Mouse (Mus musculus): Measurements from ENCODE around the gene Plcl2.

DNA sequence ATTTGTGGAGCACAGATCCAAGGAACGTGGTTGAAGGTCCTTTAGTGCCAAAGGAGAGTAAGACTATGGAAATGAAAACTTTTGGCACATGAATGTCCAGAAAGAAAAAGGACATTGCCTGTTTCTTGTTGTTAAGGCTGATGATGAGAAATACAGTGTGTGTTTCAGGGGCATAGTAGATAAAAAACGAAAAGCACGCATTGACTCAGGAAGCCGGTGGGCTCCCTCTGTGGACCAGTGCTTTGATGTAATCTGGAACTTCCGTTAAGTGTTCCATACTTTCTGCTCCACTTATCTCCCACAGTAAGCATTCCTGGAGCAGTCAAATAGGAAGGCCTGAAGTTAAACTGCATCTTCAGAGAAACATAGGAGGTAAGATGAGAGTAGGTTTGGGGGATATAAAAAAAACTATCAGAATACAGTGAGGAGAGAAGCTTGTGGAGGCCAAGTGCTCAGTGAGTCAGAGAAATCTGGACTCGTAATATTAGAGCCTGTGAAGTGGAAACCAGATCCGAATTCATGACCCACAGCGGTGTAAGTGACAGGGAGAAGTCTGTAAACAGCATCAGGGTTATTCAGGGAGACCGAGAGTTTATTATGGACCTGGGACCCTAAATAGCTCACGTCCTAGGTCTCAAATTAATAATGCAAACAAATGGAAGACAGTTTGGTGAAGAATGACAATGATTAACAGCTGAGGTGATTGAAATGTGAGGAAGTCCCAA is 3.1 kb upstream of the Plcl2 start:
- no peak for TF ChIP-seq CTCF (IDR thresholded peaks at IDR 0.05; ENCODE audit: control insufficient read depth, insufficient read depth, insufficient replicate concordance, low read depth, low read length)
- no peak for TF ChIP-seq POLR2A (IDR thresholded peaks at IDR 0.05; ENCODE audit: control insufficient read depth, low read depth, low read length)

Data from testis, adult 2 months (tissue).